Mouse (Mus musculus): ENCODE data around the gene Mta1.

Mta1 gene

DNA sequence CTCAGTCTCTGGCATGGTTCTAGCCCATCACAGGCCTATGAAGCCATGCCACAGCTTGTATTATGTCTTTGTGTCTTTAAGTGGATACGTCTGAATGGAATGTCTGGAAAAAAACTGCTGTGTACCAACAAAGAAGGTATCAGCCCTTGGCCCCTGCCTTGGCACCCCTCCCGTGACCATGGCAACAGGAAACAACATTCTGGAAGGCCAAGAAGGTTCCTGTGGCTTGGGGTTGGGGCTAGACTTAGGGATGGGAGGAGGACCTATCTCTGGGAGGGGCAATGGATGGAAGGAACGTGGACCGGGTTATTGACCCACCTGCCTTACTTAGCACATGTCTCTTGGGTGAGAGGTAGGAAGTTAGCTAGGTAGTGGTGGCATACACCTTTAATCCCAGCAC is 51.3 kb downstream of the Mta1 start:
- no peak for DNase-seq

DNA sequence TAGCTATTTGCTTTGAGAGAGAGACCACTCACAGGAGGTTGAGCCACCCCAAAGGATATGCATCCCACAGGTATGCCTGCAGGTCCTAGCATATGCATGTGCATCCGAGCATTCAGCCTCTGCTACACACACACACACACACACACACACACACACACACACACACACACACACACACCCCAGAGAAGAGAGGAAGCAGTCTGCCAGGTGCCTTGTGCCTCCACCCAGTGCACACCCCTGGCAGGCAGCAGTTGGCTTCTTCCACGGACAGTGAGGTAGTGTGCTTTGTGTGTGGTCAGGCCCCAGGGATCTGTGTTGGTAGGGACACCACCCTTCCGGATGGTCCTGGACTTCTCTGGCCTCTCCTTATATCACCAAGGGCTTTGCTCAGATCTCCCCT is 51.8 kb downstream of the Mta1 start:
- DNase-seq: peak; percentile 59

GRCm38 (mm10) chr12:113150591-113150990 is 52.5 kb downstream of the Mta1 start:
- no peak for DNase-seq

- DNase-seq: no peak
Observed at GRCm38 (mm10) chr12:113151046-113151445, 53.0 kb downstream of the Mta1 start.

DNA sequence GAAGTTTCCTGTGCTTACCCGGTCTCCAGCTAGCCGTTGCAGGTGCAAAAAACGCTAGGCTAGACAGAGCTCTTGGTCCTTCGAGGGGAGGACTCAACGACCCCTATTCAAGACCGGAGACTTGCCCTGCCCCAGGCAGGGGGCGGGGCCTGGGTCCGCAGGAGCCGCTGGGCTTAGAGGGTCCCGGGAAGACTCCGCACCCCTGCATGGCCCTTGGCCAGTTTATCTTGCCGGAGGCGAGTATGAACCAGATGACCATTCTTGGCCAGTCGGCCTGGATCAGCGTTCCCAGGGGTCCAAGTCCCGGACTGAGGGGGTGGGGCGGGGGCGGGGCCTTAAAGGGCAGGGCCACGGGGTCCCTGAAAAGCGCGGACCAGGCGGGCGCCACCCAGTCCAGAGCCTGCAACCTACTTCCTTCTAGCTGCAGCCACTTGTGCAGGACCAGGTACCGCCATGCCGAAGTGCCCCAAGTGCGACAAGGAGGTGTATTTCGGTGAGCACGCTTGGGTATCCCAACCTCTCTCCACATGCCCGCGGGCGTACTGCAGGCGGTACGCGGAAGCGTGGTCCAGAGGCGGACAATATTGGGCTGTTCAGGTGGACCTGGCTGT is 53.7 kb downstream of the Mta1 start:
- peak; percentile 66 for DNase-seq

- peak; percentile 77 for DNase-seq
Observed at GRCm38 (mm10) chr12:113152272-113152661, 54.2 kb downstream of the Mta1 start.

- DNase-seq: peak; percentile 34
Observed at GRCm38 (mm10) chr12:113152991-113153525, 55.0 kb downstream of the Mta1 start.

- no peak for DNase-seq
Observed at GRCm38 (mm10) chr12:113153971-113154370, 55.9 kb downstream of the Mta1 start.

- no peak for DNase-seq
Observed at GRCm38 (mm10) chr12:113154747-113155075, 56.6 kb downstream of the Mta1 start.

DNA sequence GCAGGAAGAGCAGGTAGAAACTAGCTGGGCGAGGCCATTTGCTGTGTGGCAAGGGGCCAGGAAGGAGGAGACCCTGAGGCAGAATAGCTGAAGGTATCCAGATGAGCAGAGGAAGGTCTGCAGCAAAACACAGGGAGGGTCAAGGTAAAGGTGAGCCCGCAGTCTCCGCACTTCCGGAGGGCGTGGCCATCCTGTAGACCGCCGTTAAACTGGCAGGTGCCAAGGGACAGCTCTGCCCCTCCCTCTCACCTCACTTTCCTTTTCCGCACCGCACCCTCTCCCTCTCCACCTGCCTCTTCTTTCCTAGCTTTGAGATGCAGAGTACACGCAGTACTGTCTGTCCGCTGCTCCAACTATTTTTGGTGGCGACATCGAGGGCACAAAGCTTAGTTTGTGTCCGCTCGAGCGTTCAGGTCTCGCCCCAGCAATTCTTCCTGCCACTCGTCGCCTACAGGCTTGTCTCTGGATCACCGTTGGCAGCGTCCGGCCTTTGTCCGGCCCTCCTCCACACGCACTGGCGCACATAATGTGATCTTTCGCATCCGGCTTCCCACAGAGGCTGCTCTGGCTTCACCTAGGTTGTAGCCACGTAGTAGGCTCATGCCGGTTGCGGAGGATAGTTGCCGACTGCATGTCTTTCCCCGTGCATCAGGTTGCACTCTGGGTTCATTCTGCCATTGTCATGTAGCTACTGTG is 57.1 kb downstream of the Mta1 start:
- DNase-seq: peak; percentile 73

- peak; percentile 100 for DNase-seq
Observed at GRCm38 (mm10) chr12:113155887-113156539, 57.9 kb downstream of the Mta1 start, which contains the start of gene Tedc1. Gene Tedc1 (plus strand): TSS chr12:113156421.

DNA sequence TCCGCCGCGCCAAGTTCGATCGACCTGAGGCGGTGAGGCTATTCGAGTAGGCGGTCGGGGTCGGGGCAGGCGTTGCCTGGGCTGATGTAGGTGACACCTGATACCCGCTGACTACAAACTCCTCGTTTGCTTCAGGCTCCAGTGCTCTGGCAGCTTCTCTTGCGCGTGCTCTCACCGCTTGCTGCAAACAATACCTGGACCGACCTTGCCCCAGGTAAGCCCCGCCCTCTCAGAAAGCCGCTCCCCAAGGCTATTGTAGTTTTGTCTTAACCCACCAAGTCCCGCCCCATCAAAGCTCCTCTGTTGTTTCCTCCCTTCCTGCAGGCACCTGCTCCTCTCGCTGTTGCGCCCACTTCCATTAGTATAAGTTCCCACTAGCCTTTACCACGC is 58.5 kb downstream of the Mta1 start:
- DNase-seq: no peak

DNA sequence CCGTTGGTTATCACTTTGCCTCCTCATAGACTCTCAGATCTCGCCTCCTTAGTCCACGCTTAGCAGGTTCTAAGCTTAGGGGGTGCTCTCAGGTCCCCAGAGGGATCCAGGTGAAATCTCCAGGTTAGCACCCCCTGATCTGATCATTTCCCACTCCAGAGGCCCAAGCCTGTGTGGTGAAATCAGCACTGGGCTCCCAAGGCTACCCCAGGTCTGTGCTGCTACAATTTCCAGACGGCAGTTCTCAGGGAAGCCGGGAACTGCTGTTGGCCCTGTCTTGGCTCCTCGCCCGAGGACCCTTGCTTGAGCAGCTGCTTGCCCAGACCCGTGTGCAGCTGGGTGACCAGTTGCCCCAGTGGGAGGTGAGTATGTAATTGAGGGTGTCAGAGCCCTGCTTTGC is 58.9 kb downstream of the Mta1 start:
- DNase-seq: peak; percentile 29

DNA sequence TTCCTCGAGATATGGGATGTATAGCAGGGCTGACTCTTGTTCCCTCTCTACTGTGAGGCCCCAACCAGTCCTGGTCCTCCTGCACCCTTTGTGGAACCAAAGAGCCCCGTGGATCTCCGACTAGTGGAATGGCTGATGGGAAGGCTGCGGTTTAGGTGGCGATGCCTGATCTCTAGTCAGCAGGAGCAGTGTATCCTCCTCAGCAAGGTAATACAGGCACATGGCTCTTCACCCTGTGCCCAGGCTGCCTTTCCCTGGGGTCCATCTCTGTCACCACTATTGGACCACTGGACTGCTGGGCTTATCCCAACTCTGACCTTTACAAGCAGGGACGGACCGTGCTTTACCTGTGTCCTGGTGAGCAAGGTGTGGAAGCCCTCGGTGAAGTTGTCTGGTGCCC is 59.4 kb downstream of the Mta1 start:
- DNase-seq: peak; percentile 15

DNA sequence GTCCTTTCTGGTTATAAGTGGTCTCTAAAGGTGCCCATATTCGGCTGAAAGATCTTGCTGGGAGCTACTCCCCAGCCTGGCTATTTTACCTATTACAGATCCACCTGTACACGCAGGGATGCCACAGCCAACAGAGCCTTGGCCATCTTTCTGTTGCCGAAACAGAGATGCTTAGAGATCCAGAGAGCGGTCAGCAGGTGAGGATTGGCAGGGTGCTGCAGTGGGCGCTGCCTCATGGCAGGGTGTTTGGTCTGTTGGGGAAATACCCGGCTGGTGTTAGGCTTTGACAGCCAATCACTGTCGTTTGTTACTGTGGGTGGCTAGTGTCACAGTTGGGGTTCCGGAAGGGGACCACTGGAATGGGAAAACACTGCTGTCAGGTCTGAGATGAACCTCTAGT is 59.9 kb downstream of the Mta1 start:
- DNase-seq: no peak

DNA sequence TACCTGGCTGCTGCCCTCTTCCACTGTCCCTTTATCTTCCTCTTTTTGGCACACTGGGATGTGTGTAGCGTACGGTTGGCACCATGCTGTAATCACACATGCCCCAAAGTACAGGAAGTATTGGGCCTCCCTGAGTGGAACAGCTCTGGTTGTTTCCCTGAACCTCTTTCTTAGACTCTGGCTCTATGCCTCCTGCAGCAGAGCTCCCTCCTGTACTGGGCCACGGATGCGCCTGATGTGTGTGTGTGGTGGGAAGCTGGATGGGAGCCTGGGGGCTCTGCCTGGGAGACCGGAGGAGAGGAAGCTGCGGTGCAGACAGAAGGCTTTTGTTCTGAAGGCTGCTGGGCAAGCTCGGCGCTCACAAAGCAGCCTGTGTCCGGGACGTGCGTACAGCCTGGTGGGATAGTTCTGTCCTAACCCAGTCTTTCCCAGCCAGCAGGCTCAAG is 65.5 kb downstream of the Mta1 start:
- peak; percentile 23 for DNase-seq

- DNase-seq: peak; percentile 62
Observed at GRCm38 (mm10) chr12:113168031-113168536, 70.0 kb downstream of the Mta1 start.

- no peak for DNase-seq
Observed at GRCm38 (mm10) chr12:113176960-113177725, 79.1 kb downstream of the Mta1 start.

DNA sequence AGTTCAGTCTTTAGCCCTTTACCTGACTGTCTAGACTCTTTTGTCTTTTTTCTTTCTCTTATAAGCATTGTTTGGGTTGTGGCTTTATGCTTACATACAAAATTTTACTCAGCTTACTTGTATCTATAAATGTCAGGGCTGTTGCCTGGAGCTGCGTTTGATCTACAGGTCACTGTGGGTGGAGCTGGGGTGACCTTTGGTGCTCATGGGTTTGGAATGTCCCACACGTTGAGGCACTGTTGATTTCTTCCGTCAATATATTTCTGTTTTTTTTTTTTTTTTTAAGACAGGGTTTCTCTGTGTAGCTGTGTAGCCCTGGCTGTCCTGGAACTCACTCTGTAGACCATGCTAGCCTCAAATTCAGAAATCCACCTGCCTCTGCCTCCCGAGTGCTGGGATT is 82.9 kb downstream of the Mta1 start:
- DNase-seq: no peak

GRCm38 (mm10) chr12:113184945-113185344 is 86.9 kb downstream of the Mta1 start:
- DNase-seq: no peak

GRCm38 (mm10) chr12:113185442-113186291 is 87.6 kb downstream of the Mta1 start, which contains the start of gene Tmem121:
Gene Tmem121 (plus strand): TSS chr12:113185930.
- peak; percentile 66 for DNase-seq

Data from thymus, postnatal 4 days (tissue).